Mouse (Mus musculus) yolk sac, embryonic 10.5 days (tissue): ENCODE measurements around the gene Clpb.

Experiments
- DNase-seq: peaks from one replicate; pipeline ENCODE4 v3.0.0-alpha.2; 2017; ENCODE audit warnings: low spot score

Gene Clpb

GRCm38 (mm10) chr7:101726980-101727379 is 63.5 kb downstream of the Clpb start:
- no peak for DNase-seq

GRCm38 (mm10) chr7:101732096-101732495 is 68.7 kb downstream of the Clpb start:
- no peak for DNase-seq

GRCm38 (mm10) chr7:101733042-101733441 is 69.6 kb downstream of the Clpb start:
- DNase-seq, result no peak

GRCm38 (mm10) chr7:101735297-101735696 is 71.9 kb downstream of the Clpb start:
- no peak for DNase-seq

GRCm38 (mm10) chr7:101737735-101738134 is 74.3 kb downstream of the Clpb start:
- DNase-seq, result no peak

GRCm38 (mm10) chr7:101739602-101740001 is 76.2 kb downstream of the Clpb start:
- no peak for DNase-seq

- DNase-seq, result no peak
These were observed 80.1 kb downstream of the Clpb start for GRCm38 (mm10) chr7:101743487-101743886.

GRCm38 (mm10) chr7:101746559-101747334 is 83.3 kb downstream of the Clpb start:
- no peak for DNase-seq

GRCm38 (mm10) chr7:101750268-101750667 is 86.8 kb downstream of the Clpb start:
- no peak for DNase-seq

GRCm38 (mm10) chr7:101752346-101752745 is 88.9 kb downstream of the Clpb start:
- no peak for DNase-seq

- DNase-seq, result no peak
These were observed 90.1 kb downstream of the Clpb start for GRCm38 (mm10) chr7:101753492-101753891.

- DNase-seq, result no peak
These were observed 91.0 kb downstream of the Clpb start for GRCm38 (mm10) chr7:101754416-101754815.

- no peak for DNase-seq
These were observed 91.9 kb downstream of the Clpb start for GRCm38 (mm10) chr7:101755301-101755700.

GRCm38 (mm10) chr7:101761899-101762780 is 98.7 kb downstream of the Clpb start:
- no peak for DNase-seq

GRCm38 (mm10) chr7:101767335-101767907 is 104.0 kb downstream of the Clpb start:
- DNase-seq, result no peak

GRCm38 (mm10) chr7:101770051-101770450 is 106.6 kb downstream of the Clpb start:
- no peak for DNase-seq

GRCm38 (mm10) chr7:101771604-101772003 is 108.2 kb downstream of the Clpb start:
- DNase-seq, result no peak

GRCm38 (mm10) chr7:101772687-101773086 is 109.3 kb downstream of the Clpb start:
- DNase-seq, result no peak

- DNase-seq, result no peak
These were observed 113.6 kb downstream of the Clpb start for GRCm38 (mm10) chr7:101777053-101777452.

- no peak for DNase-seq
These were observed 154.5 kb downstream of the Clpb start, which contains the start of gene Phox2a for GRCm38 (mm10) chr7:101817861-101818401. Gene Phox2a (plus strand): TSS chr7:101818313.

GRCm38 (mm10) chr7:101820295-101821030 is 157.0 kb downstream of the Clpb start:
- DNase-seq, result no peak
